In genomic region chr19:46225506-46225905, GRCm38 (mm10) we compare ENCODE assay signal across 15 mouse cellular contexts.
DNase-seq lines count a peak whose midpoint lies in the region; ATAC-seq and TF ChIP-seq lines count a peak whose summit lies in the region.
"Had no signal": no experiment of that assay in that cellular context is flagged by ENCODE, and none has a peak within 500 bp of the region (broad histone marks: within the 10 kb centered on the region; RNA-seq: fewer than 3 reads in every experiment).

No protein-coding gene starts in this region.

- intact Hi-C loops in gastrocnemius, postnatal 36 days (cut with DNase I): no loop called here

- no peak overlapping the region for H3K9ac ChIP-seq in hindbrain, postnatal 0 days (replicated peaks; ENCODE audit: low read length)
- H3K9ac ChIP-seq in hindbrain, embryonic 11.5 days (ENCODE audit: low read depth, low read length): no peak overlapping the region
- no peak overlapping the region for H3K9ac ChIP-seq in forebrain, embryonic 15.5 days (replicated peaks)
- H3K9ac ChIP-seq: liver, embryonic 12.5 days; neural tube, embryonic 13.5 days; stomach, embryonic 15.5 days had no signal

- no peaks in the 10 kb centered on the region for H3K36me3 ChIP-seq in hindbrain, postnatal 0 days (ENCODE audit: insufficient read depth, low read length)
- no peaks in the 10 kb centered on the region for H3K36me3 ChIP-seq in hindbrain, embryonic 11.5 days (ENCODE audit: control insufficient read depth, insufficient read depth, low read length)
- H3K36me3 ChIP-seq in forebrain, embryonic 15.5 days: no peaks in the 10 kb centered on the region
- H3K36me3 ChIP-seq: stomach, embryonic 15.5 days had no signal

- TF ChIP-seq CTCF in cerebellum, adult 2 months (IDR thresholded peaks at IDR 0.05; ENCODE audit: borderline replicate concordance, insufficient read depth, low read depth, low read length): no peak
- TF ChIP-seq CTCF in hindbrain, postnatal 0 days (IDR thresholded peaks at IDR 0.05; ENCODE audit: low read depth): no peak
- no peak for TF ChIP-seq CTCF in brain, embryonic 14.5 days (IDR thresholded peaks at IDR 0.05; ENCODE audit: borderline replicate concordance, extremely low read depth, insufficient read depth, insufficient read length)

- no peak for TF ChIP-seq POLR2A in cerebellum, adult 2 months (IDR thresholded peaks at IDR 0.05; ENCODE audit: borderline replicate concordance, insufficient read depth, low read length)
- no peak for TF ChIP-seq POLR2A in brain, embryonic 14.5 days (IDR thresholded peaks at IDR 0.05; ENCODE audit: borderline replicate concordance, extremely low read depth, insufficient read depth, insufficient read length, poor library complexity, severe bottlenecking)

- no peaks in the 10 kb centered on the region for H3K9me3 ChIP-seq in hindbrain, postnatal 0 days (ENCODE audit: low read length)
- H3K9me3 ChIP-seq in hindbrain, embryonic 11.5 days (ENCODE audit: control insufficient read depth, low read length): no peaks in the 10 kb centered on the region
- H3K9me3 ChIP-seq in forebrain, embryonic 15.5 days: no peaks in the 10 kb centered on the region
- H3K9me3 ChIP-seq: liver, embryonic 12.5 days; megakaryocyte, embryonic 14.5 days; neural tube, embryonic 13.5 days; stomach, embryonic 15.5 days had no signal

- no peak overlapping the region for H3K4me3 ChIP-seq in cerebellum, adult 2 months (replicated peaks; ENCODE audit: insufficient read depth, low read depth, low read length)
- H3K4me3 ChIP-seq in hindbrain, postnatal 0 days (ENCODE audit: low read length): no peak overlapping the region
- no peak overlapping the region for H3K4me3 ChIP-seq in hindbrain, embryonic 11.5 days (ENCODE audit: low read depth, low read length)
- no peak overlapping the region for H3K4me3 ChIP-seq in forebrain, embryonic 15.5 days
- H3K4me3 ChIP-seq: liver, embryonic 12.5 days; megakaryocyte, embryonic 14.5 days; neural tube, embryonic 13.5 days; stomach, embryonic 15.5 days had no signal

- H3K27ac ChIP-seq in cerebellum, adult 2 months (ENCODE audit: insufficient read depth, low read length): no peak overlapping the region
- H3K27ac ChIP-seq in hindbrain, postnatal 0 days: no peak overlapping the region
- no peak overlapping the region for H3K27ac ChIP-seq in hindbrain, embryonic 11.5 days (ENCODE audit: low read depth, low read length)
- H3K27ac ChIP-seq in forebrain, embryonic 15.5 days (replicated peaks): no peak overlapping the region
- H3K27ac ChIP-seq: neural tube, embryonic 13.5 days; stomach, embryonic 15.5 days had no signal

- DNase-seq in cerebellum, postnatal 14 days: peak; percentile 11 to 24
- no peak for DNase-seq in cerebellum, adult 2 months
- peak; percentile 36 for DNase-seq in hindbrain, postnatal 0 days (ENCODE audit: low spot score)
- DNase-seq in hindbrain, embryonic 11.5 days (ENCODE audit: low spot score): no peak
- DNase-seq in brain, embryonic 14.5 days (ENCODE audit: low read depth): peak; percentile 34
- DNase-seq in gastrocnemius, postnatal 36 days: peak; percentile 51 to 56
- no peak for DNase-seq in adrenal gland, postnatal 10 days
- DNase-seq: kidney, adult 18-20 months; spleen, adult 18-20 months had no signal

- no peak overlapping the region for H3K4me2 ChIP-seq in hindbrain, postnatal 0 days (ENCODE audit: low read depth, low read length)
- no peak overlapping the region for H3K4me2 ChIP-seq in hindbrain, embryonic 11.5 days (replicated peaks; ENCODE audit: low read depth, low read length)
- H3K4me2 ChIP-seq in forebrain, embryonic 15.5 days (replicated peaks): no peak overlapping the region
- H3K4me2 ChIP-seq: liver, embryonic 12.5 days; neural tube, embryonic 13.5 days; stomach, embryonic 15.5 days had no signal

- no peak for ATAC-seq in hindbrain, postnatal 0 days
- no peak for ATAC-seq in hindbrain, embryonic 11.5 days (ENCODE audit: low FRiP score)
- ATAC-seq in forebrain, embryonic 15.5 days (replicated peaks): no peak
- ATAC-seq: hindbrain, embryonic 16.5 days; liver, embryonic 12.5 days had no signal

- 20% methylated on average over 4 of the region's 4 CpGs for WGBS in cerebellum, adult 2 months
- 37% methylated on average over 4 of the region's 4 CpGs for WGBS in hindbrain, postnatal 0 days
- 70% methylated on average over 4 of the region's 4 CpGs for WGBS in hindbrain, embryonic 11.5 days
- 50% methylated on average over 4 of the region's 4 CpGs for WGBS in forebrain, embryonic 15.5 days

- H3K27me3 ChIP-seq in cerebellum, adult 2 months (ENCODE audit: control insufficient read depth, insufficient read depth, low read length): no peaks in the 10 kb centered on the region
- no peaks in the 10 kb centered on the region for H3K27me3 ChIP-seq in hindbrain, postnatal 0 days (ENCODE audit: insufficient read depth, low read length)
- no peaks in the 10 kb centered on the region for H3K27me3 ChIP-seq in hindbrain, embryonic 11.5 days (ENCODE audit: control insufficient read depth, insufficient read depth, low read length)
- H3K27me3 ChIP-seq in forebrain, embryonic 15.5 days: no peaks in the 10 kb centered on the region
- H3K27me3 ChIP-seq: liver, embryonic 12.5 days; megakaryocyte, embryonic 14.5 days; neural tube, embryonic 13.5 days; stomach, embryonic 15.5 days had no signal

- H3K4me1 ChIP-seq in cerebellum, adult 2 months (ENCODE audit: control insufficient read depth, insufficient read depth, low read length): peaks cover 5% of the 10 kb centered on the region; the same call in 1 of the 2 replicates
- H3K4me1 ChIP-seq in hindbrain, postnatal 0 days (ENCODE audit: insufficient read depth, low read length): no peaks in the 10 kb centered on the region; the same call in 1 of the 2 replicates
- H3K4me1 ChIP-seq in hindbrain, embryonic 11.5 days (replicated peaks; ENCODE audit: control insufficient read depth, insufficient read depth, low read length): no peaks in the 10 kb centered on the region
- H3K4me1 ChIP-seq in forebrain, embryonic 15.5 days: no peaks in the 10 kb centered on the region

Comparison
In these comparisons a context has a peak if more than half of its experiments do, and no peak if none do; other contexts are left out.
1. DNase-seq: peak in cerebellum, postnatal 14 days (2 of 2), hindbrain, postnatal 0 days (single experiment), brain, embryonic 14.5 days (single experiment) and gastrocnemius, postnatal 36 days (2 of 2); none in cerebellum, adult 2 months (0 of 2), hindbrain, embryonic 11.5 days (single experiment) and adrenal gland, postnatal 10 days (single experiment).